Mouse (Mus musculus) layer of hippocampus, adult 11-12 months (tissue): ENCODE results near the gene Gm5416.
"Not testable (repeated sequence)": the region's sequence is repeated elsewhere in the genome, so short reads cannot be mapped to it uniquely, and the experiment has no call there.

Experiments
- DNase-seq: peaks from one replicate; pipeline ENCODE4 v3.0.0; 2022; ENCODE audit warnings: low spot score

The Gm5416 gene

GRCm38 (mm10) chr16:36209967-36210453, at the start of gene Gm5416:
TSS of gene Gm5416 (plus strand) at chr16:36210403.
- DNase-seq = no peak

GRCm38 (mm10) chr16:36167841-36168240, 42.4 kb upstream of the Gm5416 start:
- not testable (repeated sequence) for DNase-seq

- no peak for DNase-seq
These were observed 34.1 kb upstream of the Gm5416 start for GRCm38 (mm10) chr16:36176108-36176507.

- DNase-seq = no peak
These were observed 30.3 kb upstream of the Gm5416 start for GRCm38 (mm10) chr16:36179910-36180309.

- not testable (repeated sequence) for DNase-seq
These were observed 26.3 kb upstream of the Gm5416 start, which contains the start of gene Gm5483 for GRCm38 (mm10) chr16:36183912-36184311. TSS of gene Gm5483 (plus strand) at chr16:36184212.

- no peak for DNase-seq
These were observed 11.0 kb upstream of the Gm5416 start for GRCm38 (mm10) chr16:36199226-36199625.

- DNase-seq = no peak
These were observed 6.4 kb upstream of the Gm5416 start for GRCm38 (mm10) chr16:36203846-36204245.

GRCm38 (mm10) chr16:36205684-36206083, 4.5 kb upstream of the Gm5416 start:
- DNase-seq = not testable (repeated sequence)

GRCm38 (mm10) chr16:36221168-36221567, 11.0 kb downstream of the Gm5416 start, which contains the start of gene 2010005H15Rik:
TSS of gene 2010005H15Rik (plus strand) at chr16:36221468.
- DNase-seq = not testable (repeated sequence)

- not testable (repeated sequence) for DNase-seq
These were observed 50.4 kb downstream of the Gm5416 start for GRCm38 (mm10) chr16:36260585-36260984.
